In the genomic region with DNA sequence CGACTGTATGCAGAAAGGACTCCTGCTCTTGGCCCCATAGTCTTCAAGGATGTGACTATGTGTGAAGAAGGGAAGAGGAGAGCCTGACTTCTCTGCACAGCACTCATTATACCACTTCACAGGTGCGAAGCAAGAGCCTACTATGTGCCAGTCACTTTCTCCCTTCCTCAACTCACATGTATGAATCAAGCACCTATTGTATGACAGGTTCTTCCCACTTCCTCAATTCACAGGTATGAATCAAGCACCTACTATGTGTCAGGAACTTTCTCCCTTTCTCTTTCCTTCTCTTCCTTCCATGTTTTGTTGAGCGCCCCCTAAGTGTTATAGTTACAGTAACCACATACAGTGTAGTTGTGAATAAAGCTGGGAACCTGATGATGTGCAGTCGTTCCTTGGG, we compare ENCODE assay signal across 29 mouse cellular contexts. TPM values are rescaled to one million over a fixed set of nuclear protein-coding genes. Genes with fewer than 3 reads are reported as not detected.
DNase-seq lines count a peak whose midpoint lies in the region; ATAC-seq and TF ChIP-seq lines count a peak whose summit lies in the region.
"Had no signal": no experiment of that assay in that cellular context is flagged by ENCODE, and none has a peak within 500 bp of the region (broad histone marks: within the 10 kb centered on the region; RNA-seq: fewer than 3 reads in every experiment).

No protein-coding gene starts in this region.

- H3K27ac ChIP-seq in layer of hippocampus, adult 2 months: peak overlapping the region; percentile 74
- H3K27ac ChIP-seq in midbrain, postnatal 0 days (ENCODE audit: low read depth, low read length): peak overlapping the region; percentile 38; the same call in 1 of the 2 replicates
- no peak overlapping the region for H3K27ac ChIP-seq in midbrain, embryonic 11.5 days (ENCODE audit: low read depth, low read length)
- H3K27ac ChIP-seq: embryonic facial prominence, embryonic 13.5 days; embryonic facial prominence, embryonic 15.5 days; forebrain, embryonic 10.5 days; forebrain, embryonic 12.5 days had no signal

- H3K36me3 ChIP-seq in midbrain, postnatal 0 days (ENCODE audit: insufficient read depth, low read length): no peaks in the 10 kb centered on the region
- no peaks in the 10 kb centered on the region for H3K36me3 ChIP-seq in midbrain, embryonic 11.5 days (ENCODE audit: control insufficient read depth, insufficient read depth, low read length)
- H3K36me3 ChIP-seq: embryonic facial prominence, embryonic 13.5 days; embryonic facial prominence, embryonic 15.5 days; forebrain, embryonic 10.5 days; forebrain, embryonic 12.5 days had no signal

- no peak overlapping the region for H3K9ac ChIP-seq in midbrain, postnatal 0 days (replicated peaks; ENCODE audit: low read length, poor library complexity, severe bottlenecking)
- no peak overlapping the region for H3K9ac ChIP-seq in midbrain, embryonic 11.5 days (ENCODE audit: low read length)
- H3K9ac ChIP-seq: embryonic facial prominence, embryonic 13.5 days; embryonic facial prominence, embryonic 15.5 days; forebrain, embryonic 12.5 days had no signal

- WGBS in midbrain, postnatal 0 days: 91% methylated on average over 4 of the region's 4 CpGs
- 94% methylated on average over 4 of the region's 4 CpGs for WGBS in midbrain, embryonic 11.5 days

- H3K4me1 ChIP-seq in midbrain, postnatal 0 days (ENCODE audit: insufficient read depth, low read length): no peaks in the 10 kb centered on the region
- no peaks in the 10 kb centered on the region for H3K4me1 ChIP-seq in midbrain, embryonic 11.5 days (ENCODE audit: control insufficient read depth, insufficient read depth, low read length)
- H3K4me1 ChIP-seq: embryonic facial prominence, embryonic 15.5 days; forebrain, embryonic 10.5 days; forebrain, embryonic 12.5 days had no signal

- ATAC-seq in midbrain, postnatal 0 days (ENCODE audit: low FRiP score): no peak
- ATAC-seq in midbrain, embryonic 11.5 days (ENCODE audit: low FRiP score): no peak
- ATAC-seq: activated CD4-positive, CD25-positive, alpha-beta regulatory T cell, adult 4 months; CD4-positive, CD25-positive, alpha-beta regulatory T cell, adult 4 months; forebrain, embryonic 14.5 days; forebrain, embryonic 16.5 days; Patski had no signal

- H3K9me3 ChIP-seq in midbrain, postnatal 0 days (ENCODE audit: low read length): no peaks in the 10 kb centered on the region
- no peaks in the 10 kb centered on the region for H3K9me3 ChIP-seq in midbrain, embryonic 11.5 days (ENCODE audit: control insufficient read depth, low read length)
- H3K9me3 ChIP-seq: embryonic facial prominence, embryonic 13.5 days; embryonic facial prominence, embryonic 15.5 days; forebrain, embryonic 10.5 days; forebrain, embryonic 12.5 days had no signal

- TF ChIP-seq CTCF in layer of hippocampus, adult 2 months (conservative IDR thresholded peaks at IDR 0.05): no peak
- TF ChIP-seq CTCF in midbrain, postnatal 0 days (IDR thresholded peaks at IDR 0.05): no peak

- H3K4me2 ChIP-seq in midbrain, postnatal 0 days (ENCODE audit: low read depth, low read length, poor library complexity, severe bottlenecking): no peak overlapping the region
- H3K4me2 ChIP-seq in midbrain, embryonic 11.5 days: no peak overlapping the region
- H3K4me2 ChIP-seq: embryonic facial prominence, embryonic 13.5 days; embryonic facial prominence, embryonic 15.5 days; forebrain, embryonic 12.5 days had no signal

- no peaks in the 10 kb centered on the region for H3K27me3 ChIP-seq in midbrain, postnatal 0 days (ENCODE audit: insufficient read depth, low read length)
- no peaks in the 10 kb centered on the region for H3K27me3 ChIP-seq in midbrain, embryonic 11.5 days (ENCODE audit: control insufficient read depth, insufficient read depth, low read length)
- H3K27me3 ChIP-seq: embryonic facial prominence, embryonic 13.5 days; embryonic facial prominence, embryonic 15.5 days; forebrain, embryonic 12.5 days had no signal

- no peak overlapping the region for H3K4me3 ChIP-seq in layer of hippocampus, adult 2 months
- H3K4me3 ChIP-seq in midbrain, postnatal 0 days (ENCODE audit: low read depth, low read length): no peak overlapping the region
- no peak overlapping the region for H3K4me3 ChIP-seq in midbrain, embryonic 11.5 days (ENCODE audit: low read depth, low read length)
- H3K4me3 ChIP-seq: embryonic facial prominence, embryonic 13.5 days; embryonic facial prominence, embryonic 15.5 days; erythroblast, embryonic 14.5 days; forebrain, embryonic 10.5 days; forebrain, embryonic 12.5 days had no signal

- no peak for DNase-seq in layer of hippocampus, adult 2 months (ENCODE audit: low spot score in 2 of 2)
- no peak for DNase-seq in layer of hippocampus, adult 9-10 months (ENCODE audit: low spot score)
- no peak for DNase-seq in midbrain, postnatal 0 days (ENCODE audit: low spot score)
- no peak for DNase-seq in midbrain, embryonic 11.5 days (ENCODE audit: low spot score, missing footprints)
- DNase-seq in cerebellum, adult 9-10 months: no peak
- DNase-seq: adrenal gland, adult 8-10 months; adrenal gland, postnatal 14 days; adrenal gland, postnatal 36 days; B cell, adult 2 months; cerebellum, adult 11-12 months; cerebellum, adult 2 months; cerebellum, adult 9-11 months; cerebellum, postnatal 14 days; cerebellum, postnatal 36 days; embryo, embryonic 11 days had no signal

RNA-seq across cellular contexts. Expression of a gene that starts 8.2 kb away (rescaled TPM):
- not detected for total RNA-seq in layer of hippocampus, adult 2 months (2021)
- total RNA-seq in midbrain, postnatal 0 days (2014; rRNA removed): not detected in 2 replicates
- not detected in 2 replicates for polyA plus RNA-seq in midbrain, postnatal 0 days (2015; fragmentation: Nextera tagmentation; extraction: Ambion mirVana)
- not detected in 2 replicates for polyA plus RNA-seq in midbrain, embryonic 11.5 days (2014; fragmentation: Nextera tagmentation; extraction: Ambion mirVana)
- total RNA-seq: adrenal gland, adult 18-20 months; adrenal gland, adult 8-10 months; adrenal gland, postnatal 14 days; adrenal gland, postnatal 36 days; common myeloid progenitor, adult 5-6 weeks; ES-E14 had no signal
- polyA plus RNA-seq: activated CD4-positive, CD25-positive, alpha-beta regulatory T cell, adult 4 months; cerebellum, adult 2 months; embryonic facial prominence, embryonic 11.5 days; embryonic facial prominence, embryonic 13.5 days; embryonic facial prominence, embryonic 15.5 days; erythroblast, embryonic 14.5 days; forebrain, embryonic 10.5 days; forebrain, embryonic 12.5 days; forebrain, embryonic 14.5 days; forebrain, embryonic 16.5 days; Patski had no signal
